Mouse (Mus musculus) stomach, embryonic 14.5 days (tissue): Measurements from ENCODE around the gene Snx11. TPM values are rescaled to one million over a fixed set of nuclear protein-coding genes. Genes with fewer than 3 reads are reported as not detected.
"Not testable (repeated sequence)": the region's sequence is repeated elsewhere in the genome, so short reads cannot be mapped to it uniquely, and the experiment has no call there.

Source experiments
- ATAC-seq: fragments of 200-750 bp; cut with Nextera tagmentation; 2 replicates; pipeline ENCODE4 v1.8.0; 2017; ENCODE audit warnings: low read depth, moderate TSS enrichment; ENCODE audit not compliant: insufficient number of reproducible peaks, insufficient read depth, low FRiP score
- H3K27ac ChIP-seq: fragments of 300-500 bp; sonication (generic); 2 replicates; pipeline ENCODE4 v1.5.1; 2014; ENCODE audit warnings: mild to moderate bottlenecking, low read length, moderate library complexity, mixed read lengths
- H3K27me3 ChIP-seq: fragments of 300-500 bp; sonication (generic); 2 replicates; pipeline ENCODE4 v1.6.1; 2014; ENCODE audit warnings: low read length, control low read depth, mixed read lengths; ENCODE audit not compliant: control insufficient read depth, insufficient read depth
- H3K36me3 ChIP-seq: fragments of 300-500 bp; sonication (generic); 2 replicates; pipeline ENCODE4 v1.6.1; 2014; ENCODE audit warnings: mild to moderate bottlenecking, control low read depth, low read length, moderate library complexity, mixed read lengths; ENCODE audit not compliant: control insufficient read depth, insufficient read depth
- H3K4me1 ChIP-seq: fragments of 300-500 bp; sonication (generic); 2 replicates; pipeline ENCODE4 v1.6.1; 2014; ENCODE audit warnings: low read length, control low read depth, mixed read lengths; ENCODE audit not compliant: control insufficient read depth, insufficient read depth
- H3K4me2 ChIP-seq: fragments of 300-500 bp; sonication (generic); replicated peaks from 2 replicates; pipeline ENCODE4 v1.6.1; 2014; ENCODE audit warnings: low read depth, low read length, control low read depth
- H3K4me3 ChIP-seq: fragments of 300-500 bp; sonication (generic); 2 replicates; pipeline ENCODE4 v1.5.1; 2014; ENCODE audit warnings: low read depth, low read length, control low read depth
- H3K9ac ChIP-seq: fragments of 300-500 bp; sonication (generic); replicated peaks from 2 replicates; pipeline ENCODE4 v1.6.1; 2014; ENCODE audit warnings: low read depth, mild to moderate bottlenecking, control low read depth, low read length, moderate library complexity, mixed read lengths
- H3K9me3 ChIP-seq: fragments of 300-500 bp; sonication (generic); 2 replicates; pipeline ENCODE4 v1.6.1; 2016; ENCODE audit warnings: low read depth, low read length, control low read depth; ENCODE audit not compliant: control insufficient read depth
- WGBS: fragments of 180-500 bp; shearing (Covaris S2); extraction: QIAGEN DNeasy Blood & Tissue Kit; methylation state at CpG from one replicate; pipeline ENCODE4 v1.1.7; 2014; 5-methylcytosine and 5-hydroxymethylcytosine counted together
- polyA plus RNA-seq: library from polyadenylated mRNA; unstranded; fragments of >200 nt; fragmentation: Nextera tagmentation; extraction: Ambion mirVana; gene quantifications from 2 replicates; pipeline ENCODE4 v1.2.1, GENCODE M21; 2014

Gene Snx11
- polyA plus RNA-seq, 1 experiment from 2014 or later = 8.3 TPM

GRCm38 (mm10) chr11:96818128-96818710 is 40.9 kb upstream of the Snx11 start:
- no peak overlapping the region for H3K4me2 ChIP-seq
- H3K36me3 ChIP-seq = peaks cover 68% of the 10 kb centered on the region
- H3K9me3 ChIP-seq = no peaks in the 10 kb centered on the region
- WGBS = 82% methylated on average over 8 of the region's 8 CpGs
- H3K27ac ChIP-seq = no peak overlapping the region
- no peak overlapping the region for H3K9ac ChIP-seq
- no peak for ATAC-seq
- H3K27me3 ChIP-seq = no peaks in the 10 kb centered on the region
- H3K4me3 ChIP-seq = no peak overlapping the region
- peaks cover 5% of the 10 kb centered on the region for H3K4me1 ChIP-seq

GRCm38 (mm10) chr11:96816979-96817378 is 39.6 kb upstream of the Snx11 start:
- Histone ChIP-seq H3K4me2 (no peak overlapping the region), H3K9ac (no peak overlapping the region), H3K4me3 (no peak overlapping the region), H3K27ac (no peak overlapping the region), H3K9me3 (no peaks in the 10 kb centered on the region), H3K4me1 (no peaks in the 10 kb centered on the region), H3K27me3 (no peaks in the 10 kb centered on the region), H3K36me3 (peaks cover 67% of the 10 kb centered on the region)
- 81% methylated on average over 5 of the region's 5 CpGs for WGBS
- no peak for ATAC-seq

- H3K4me2 ChIP-seq = no peak overlapping the region
- H3K27ac ChIP-seq = no peak overlapping the region
- no peaks in the 10 kb centered on the region for H3K9me3 ChIP-seq
- WGBS = 92% methylated on average over 1 of the region's 1 CpGs
- H3K9ac ChIP-seq = no peak overlapping the region
- no peaks in the 10 kb centered on the region for H3K4me1 ChIP-seq
- no peaks in the 10 kb centered on the region for H3K27me3 ChIP-seq
- H3K36me3 ChIP-seq = peaks cover 66% of the 10 kb centered on the region
- no peak for ATAC-seq
- H3K4me3 ChIP-seq = no peak overlapping the region
These were observed 39.1 kb upstream of the Snx11 start for GRCm38 (mm10) chr11:96816494-96816893.

GRCm38 (mm10) chr11:96815895-96816294 is 38.5 kb upstream of the Snx11 start:
- Histone ChIP-seq H3K27me3 (no peaks in the 10 kb centered on the region), H3K9me3 (no peaks in the 10 kb centered on the region), H3K36me3 (peaks cover 61% of the 10 kb centered on the region), H3K4me1 (no peaks in the 10 kb centered on the region), H3K4me3 (no peak overlapping the region), H3K9ac (no peak overlapping the region), H3K27ac (no peak overlapping the region), H3K4me2 (no peak overlapping the region)
- 93% methylated on average over 2 of the region's 2 CpGs for WGBS
- ATAC-seq = no peak

GRCm38 (mm10) chr11:96814443-96814842 is 37.1 kb upstream of the Snx11 start:
- Histone ChIP-seq H3K9ac (no peak overlapping the region), H3K4me1 (no peaks in the 10 kb centered on the region), H3K9me3 (no peaks in the 10 kb centered on the region), H3K27ac (no peak overlapping the region), H3K4me2 (no peak overlapping the region), H3K4me3 (no peak overlapping the region), H3K27me3 (no peaks in the 10 kb centered on the region), H3K36me3 (peaks cover 56% of the 10 kb centered on the region)
- no peak for ATAC-seq
- 85% methylated on average over 2 of the region's 2 CpGs for WGBS

GRCm38 (mm10) chr11:96813920-96814319 is 36.6 kb upstream of the Snx11 start:
- Histone ChIP-seq H3K36me3 (peaks cover 55% of the 10 kb centered on the region), H3K9me3 (no peaks in the 10 kb centered on the region)

GRCm38 (mm10) chr11:96813455-96813854 is 36.1 kb upstream of the Snx11 start:
- no peak overlapping the region for H3K4me3 ChIP-seq
- H3K27ac ChIP-seq = no peak overlapping the region; the same call in 1 of the 2 replicates
- peaks cover 55% of the 10 kb centered on the region for H3K36me3 ChIP-seq
- no peak for ATAC-seq
- no peak overlapping the region for H3K4me2 ChIP-seq
- H3K9ac ChIP-seq = no peak overlapping the region
- no peaks in the 10 kb centered on the region for H3K9me3 ChIP-seq
- no peaks in the 10 kb centered on the region for H3K27me3 ChIP-seq
- no peaks in the 10 kb centered on the region for H3K4me1 ChIP-seq
- 81% methylated on average over 4 of the region's 4 CpGs for WGBS

More at GRCm38 (mm10) chr11:96813920-96814319, 36.6 kb upstream of the Snx11 start:
- no peaks in the 10 kb centered on the region for H3K4me1 ChIP-seq
- no peak for ATAC-seq
- no peak overlapping the region for H3K4me3 ChIP-seq
- no peak overlapping the region; the same call in 1 of the 2 replicates for H3K27ac ChIP-seq
- no peak overlapping the region for H3K9ac ChIP-seq
- WGBS = 84% methylated on average over 5 of the region's 5 CpGs
- no peaks in the 10 kb centered on the region for H3K27me3 ChIP-seq
- H3K4me2 ChIP-seq = no peak overlapping the region

GRCm38 (mm10) chr11:96811188-96811587 is 33.8 kb upstream of the Snx11 start:
- not testable (repeated sequence) for H3K4me3 ChIP-seq, H3K27ac ChIP-seq, H3K4me2 ChIP-seq, ATAC-seq, H3K27me3 ChIP-seq, H3K9me3 ChIP-seq, H3K9ac ChIP-seq, H3K4me1 ChIP-seq
- H3K36me3 ChIP-seq = peaks cover 45% of the 10 kb centered on the region
- WGBS = 80% methylated on average over 1 of the region's 1 CpGs
